Mouse (Mus musculus): ENCODE data around the gene Zdhhc5. TPM values are rescaled to one million over a fixed set of nuclear protein-coding genes. Genes with fewer than 3 reads are reported as not detected.

The Zdhhc5 gene
- polyA plus RNA-seq, 1 experiment from 2014 or later: 30.8 TPM

- Histone ChIP-seq H3K27me3 (ENCODE audit: insufficient read depth, low read length) (no peaks in the 10 kb centered on the region), H3K9me3 (ENCODE audit: low read depth, low read length) (no peaks in the 10 kb centered on the region), H3K4me3 (ENCODE audit: low read depth, low read length) (peak overlapping the region; percentile 95), H3K27ac (ENCODE audit: low read depth) (peak overlapping the region; percentile 97; the same call in 1 of the 2 replicates), H3K4me2 (peak overlapping the region; percentile 60), H3K36me3 (ENCODE audit: insufficient read depth) (peaks cover 12% of the 10 kb centered on the region; the same call in 1 of the 2 replicates), H3K9ac (peak overlapping the region; percentile 36), H3K4me1 (ENCODE audit: insufficient read depth) (no peaks in the 10 kb centered on the region)
- ATAC-seq (ENCODE audit: insufficient read depth) (no peak), DNase-seq (no peak)
- WGBS: 23% methylated on average over 9 of the region's 9 CpGs
- TF ChIP-seq CTCF (IDR thresholded peaks at IDR 0.05; ENCODE audit: low read depth): no peak
These were observed 1.7 kb upstream of the Zdhhc5 start for GRCm38 (mm10) chr2:84716423-84717355.

GRCm38 (mm10) chr2:84715562-84716361 lies 782 bp upstream of the Zdhhc5 start:
- Histone ChIP-seq H3K4me1 (ENCODE audit: insufficient read depth) (no peaks in the 10 kb centered on the region), H3K4me2 (peak overlapping the region; percentile 60), H3K9me3 (ENCODE audit: low read depth, low read length) (no peaks in the 10 kb centered on the region), H3K36me3 (ENCODE audit: insufficient read depth) (peaks cover 12% of the 10 kb centered on the region), H3K4me3 (ENCODE audit: low read depth, low read length) (peak overlapping the region; percentile 95), H3K27me3 (ENCODE audit: insufficient read depth, low read length) (no peaks in the 10 kb centered on the region), H3K9ac (peak overlapping the region; percentile 36), H3K27ac (ENCODE audit: low read depth) (peak overlapping the region; percentile 97)
- DNase-seq (peak; percentile 95), ATAC-seq (ENCODE audit: insufficient read depth) (peak; percentile 97)
- no peak for TF ChIP-seq CTCF (IDR thresholded peaks at IDR 0.05; ENCODE audit: low read depth)
- whole genome bisulfite sequencing: 0% methylated on average over 33 of the region's 33 CpGs

- H3K4me2 ChIP-seq: peak overlapping the region; percentile 70
- H3K9me3 ChIP-seq (ENCODE audit: low read depth, low read length): no peaks in the 10 kb centered on the region
- H3K4me1 ChIP-seq (ENCODE audit: insufficient read depth): no peaks in the 10 kb centered on the region
- TF ChIP-seq CTCF (IDR thresholded peaks at IDR 0.05; ENCODE audit: low read depth): no peak
- H3K27ac ChIP-seq (ENCODE audit: low read depth): peak overlapping the region; percentile 97
- H3K9ac ChIP-seq: peak overlapping the region; percentile 96
- under 1% methylated on average over 26 of the region's 26 CpGs for WGBS
- DNase-seq (no peak), ATAC-seq (ENCODE audit: insufficient read depth) (peak; percentile 26)
- no peaks in the 10 kb centered on the region for H3K27me3 ChIP-seq (ENCODE audit: insufficient read depth, low read length)
- H3K4me3 ChIP-seq (ENCODE audit: low read depth, low read length): peak overlapping the region; percentile 95
- H3K36me3 ChIP-seq (ENCODE audit: insufficient read depth): peaks cover 25% of the 10 kb centered on the region
These were observed 564 bp downstream of the Zdhhc5 start for GRCm38 (mm10) chr2:84714422-84714810.

- Histone ChIP-seq H3K4me1 (ENCODE audit: insufficient read depth) (no peaks in the 10 kb centered on the region), H3K36me3 (ENCODE audit: insufficient read depth) (peaks cover 46% of the 10 kb centered on the region), H3K9me3 (ENCODE audit: low read depth, low read length) (no peaks in the 10 kb centered on the region), H3K27me3 (ENCODE audit: insufficient read depth, low read length) (no peaks in the 10 kb centered on the region), H3K4me3 (ENCODE audit: low read depth, low read length) (no peak overlapping the region), H3K4me2 (no peak overlapping the region), H3K9ac (no peak overlapping the region), H3K27ac (ENCODE audit: low read depth) (no peak overlapping the region)
- no peak for ATAC-seq (ENCODE audit: insufficient read depth)
- 92% methylated on average over 2 of the region's 2 CpGs for WGBS
- TF ChIP-seq CTCF (IDR thresholded peaks at IDR 0.05; ENCODE audit: low read depth): no peak
- DNase-seq: no peak
These were observed 3.1 kb downstream of the Zdhhc5 start for GRCm38 (mm10) chr2:84711898-84712297.

- Histone ChIP-seq H3K9me3 (ENCODE audit: low read depth, low read length) (no peaks in the 10 kb centered on the region), H3K4me1 (ENCODE audit: insufficient read depth) (no peaks in the 10 kb centered on the region), H3K27ac (ENCODE audit: low read depth) (no peak overlapping the region), H3K4me3 (ENCODE audit: low read depth, low read length) (no peak overlapping the region), H3K4me2 (no peak overlapping the region), H3K9ac (no peak overlapping the region), H3K36me3 (ENCODE audit: insufficient read depth) (peaks cover 63% of the 10 kb centered on the region), H3K27me3 (ENCODE audit: insufficient read depth, low read length) (no peaks in the 10 kb centered on the region)
- ATAC-seq (ENCODE audit: insufficient read depth) (no peak), DNase-seq (no peak)
- TF ChIP-seq CTCF (IDR thresholded peaks at IDR 0.05; ENCODE audit: low read depth): no peak
- WGBS: 75% methylated on average over 1 of the region's 1 CpGs
These were observed 7.5 kb downstream of the Zdhhc5 start for GRCm38 (mm10) chr2:84707523-84707922.

DNA sequence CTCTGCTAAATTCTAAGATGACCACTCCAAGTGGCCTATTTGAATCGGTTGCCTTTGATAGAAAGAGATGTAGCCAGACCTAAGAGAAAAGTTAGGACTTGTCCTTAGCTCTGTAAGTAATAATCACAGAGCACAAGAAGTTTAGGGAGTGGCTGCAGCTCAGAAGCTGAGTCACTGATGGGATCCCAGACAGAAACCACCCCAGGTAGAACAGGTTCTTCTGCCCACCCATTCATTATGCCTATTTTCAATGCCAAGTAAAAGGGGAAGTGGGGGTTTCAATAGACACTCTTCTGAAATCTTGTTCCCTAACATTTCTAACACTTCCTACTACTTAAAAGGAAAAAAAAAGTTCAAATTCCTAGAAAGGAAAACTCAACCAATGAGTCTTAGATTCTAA lies 9.7 kb downstream of the Zdhhc5 start:
- Histone ChIP-seq H3K9me3 (ENCODE audit: low read depth, low read length) (no peaks in the 10 kb centered on the region), H3K9ac (no peak overlapping the region), H3K4me2 (no peak overlapping the region), H3K27me3 (ENCODE audit: insufficient read depth, low read length) (no peaks in the 10 kb centered on the region), H3K4me3 (ENCODE audit: low read depth, low read length) (no peak overlapping the region), H3K4me1 (ENCODE audit: insufficient read depth) (no peaks in the 10 kb centered on the region), H3K36me3 (ENCODE audit: insufficient read depth) (peaks cover 59% of the 10 kb centered on the region), H3K27ac (ENCODE audit: low read depth) (no peak overlapping the region)
- TF ChIP-seq CTCF (IDR thresholded peaks at IDR 0.05; ENCODE audit: low read depth): no peak
- WGBS: 89% methylated on average over 1 of the region's 1 CpGs
- ATAC-seq (ENCODE audit: insufficient read depth) (no peak), DNase-seq (no peak)

- DNase-seq (no peak), ATAC-seq (ENCODE audit: insufficient read depth) (no peak)
- H3K9ac ChIP-seq: no peak overlapping the region
- H3K27me3 ChIP-seq (ENCODE audit: insufficient read depth, low read length): no peaks in the 10 kb centered on the region
- no peak overlapping the region for H3K27ac ChIP-seq (ENCODE audit: low read depth)
- H3K9me3 ChIP-seq (ENCODE audit: low read depth, low read length): no peaks in the 10 kb centered on the region
- WGBS: 82% methylated on average over 5 of the region's 5 CpGs
- no peak overlapping the region for H3K4me2 ChIP-seq
- H3K4me1 ChIP-seq (ENCODE audit: insufficient read depth): no peaks in the 10 kb centered on the region
- no peak overlapping the region for H3K4me3 ChIP-seq (ENCODE audit: low read depth, low read length)
- TF ChIP-seq CTCF (IDR thresholded peaks at IDR 0.05; ENCODE audit: low read depth): no peak
- H3K36me3 ChIP-seq (ENCODE audit: insufficient read depth): peaks cover 50% of the 10 kb centered on the region
These were observed 10.7 kb downstream of the Zdhhc5 start for GRCm38 (mm10) chr2:84704329-84704728.

All from lung, embryonic 14.5 days (tissue).